ENCODE assay signal across 9 mouse cellular contexts in the genomic region with DNA sequence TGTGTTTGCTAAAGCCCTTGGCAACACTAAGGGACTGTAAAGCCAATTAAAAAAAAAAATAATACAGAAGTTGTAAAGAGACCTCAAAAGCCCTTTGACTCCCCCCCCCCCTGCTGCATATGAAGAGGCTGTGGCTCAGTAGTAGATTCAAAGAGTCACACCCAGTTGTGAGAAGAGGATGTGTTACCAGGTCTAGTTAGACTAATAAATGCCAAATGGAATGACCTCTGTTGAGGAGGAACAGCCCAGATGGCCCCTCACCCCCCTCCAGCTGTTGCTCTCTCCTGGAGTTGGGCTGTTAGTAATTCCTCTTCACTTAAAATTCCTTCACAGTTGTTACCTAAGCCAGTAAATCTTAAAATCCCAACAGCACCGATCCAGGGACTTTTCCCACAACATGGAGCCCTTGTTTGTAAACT.
DNase-seq lines count a peak whose midpoint lies in the region; ATAC-seq and TF ChIP-seq lines count a peak whose summit lies in the region.
"Had no signal": no experiment of that assay in that cellular context is flagged by ENCODE, and none has a peak within 500 bp of the region (broad histone marks: within the 10 kb centered on the region; RNA-seq: fewer than 3 reads in every experiment).

No protein-coding gene starts in this region.

- WGBS in heart, embryonic 11.5 days (ENCODE audit: insufficient replicate concordance): 0% methylated on average over 1 of the region's 1 CpGs
- 14% methylated on average over 1 of the region's 1 CpGs for WGBS in embryonic facial prominence, embryonic 11.5 days
- WGBS in liver, embryonic 12.5 days (ENCODE audit: insufficient replicate concordance): 13% methylated on average over 1 of the region's 1 CpGs

- H3K4me3 ChIP-seq in heart, embryonic 11.5 days (ENCODE audit: low read depth, low read length): no peak overlapping the region
- peak overlapping the region; percentile 63 for H3K4me3 ChIP-seq in E14TG2a.4 (replicated peaks; ENCODE audit: low read length)
- H3K4me3 ChIP-seq in embryonic facial prominence, embryonic 11.5 days (ENCODE audit: low read depth, low read length): no peak overlapping the region
- no peak overlapping the region for H3K4me3 ChIP-seq in liver, embryonic 12.5 days

- no peak for TF ChIP-seq CTCF in E14TG2a.4 (conservative IDR thresholded peaks at IDR 0.05; ENCODE audit: low read length)

- peak overlapping the region; percentile 54; the same call in 1 of the 2 replicates for H3K27ac ChIP-seq in heart, embryonic 11.5 days (ENCODE audit: low read depth, low read length)
- no peak overlapping the region for H3K27ac ChIP-seq in embryonic facial prominence, embryonic 11.5 days (replicated peaks; ENCODE audit: low read depth, low read length)
- H3K27ac ChIP-seq in liver, embryonic 12.5 days: peak overlapping the region; percentile 78

- no peaks in the 10 kb centered on the region for H3K36me3 ChIP-seq in heart, embryonic 11.5 days (ENCODE audit: control insufficient read depth, insufficient read depth, low read length)
- peaks cover 15% of the 10 kb centered on the region for H3K36me3 ChIP-seq in E14TG2a.4 (ENCODE audit: insufficient read depth, low read length)
- H3K36me3 ChIP-seq in embryonic facial prominence, embryonic 11.5 days (replicated peaks; ENCODE audit: control insufficient read depth, insufficient read depth, low read depth, low read length): no peaks in the 10 kb centered on the region
- no peaks in the 10 kb centered on the region for H3K36me3 ChIP-seq in liver, embryonic 12.5 days

- DNase-seq in heart, postnatal 36 days: no peak
- DNase-seq in embryonic facial prominence, embryonic 11.5 days (ENCODE audit: low spot score): peak; percentile 60
- DNase-seq in urinary bladder, postnatal 25 days (ENCODE audit: low spot score): no peak
- no peak for DNase-seq in urinary bladder, adult 2 months (ENCODE audit: low spot score)
- no peak for DNase-seq in spleen, postnatal 10 days (ENCODE audit: low spot score in 2 of 2)
- DNase-seq: right cerebral cortex, postnatal 4 days had no signal

- no peaks in the 10 kb centered on the region for H3K9me3 ChIP-seq in heart, embryonic 11.5 days (replicated peaks; ENCODE audit: control insufficient read depth, low read length)
- no peaks in the 10 kb centered on the region for H3K9me3 ChIP-seq in E14TG2a.4 (ENCODE audit: low read length)
- no peaks in the 10 kb centered on the region for H3K9me3 ChIP-seq in embryonic facial prominence, embryonic 11.5 days (replicated peaks; ENCODE audit: control insufficient read depth, low read length)
- H3K9me3 ChIP-seq in liver, embryonic 12.5 days (replicated peaks): no peaks in the 10 kb centered on the region

- ATAC-seq in heart, embryonic 11.5 days (replicated peaks; ENCODE audit: insufficient number of reproducible peaks, low FRiP score, low TSS enrichment): no peak
- ATAC-seq in embryonic facial prominence, embryonic 11.5 days (replicated peaks; ENCODE audit: insufficient number of reproducible peaks, low FRiP score, low TSS enrichment, low read depth): no peak
- ATAC-seq in liver, embryonic 12.5 days: no peak

- no peaks in the 10 kb centered on the region for H3K27me3 ChIP-seq in heart, embryonic 11.5 days (ENCODE audit: control insufficient read depth, insufficient read depth, low read length)
- no peaks in the 10 kb centered on the region for H3K27me3 ChIP-seq in E14TG2a.4 (ENCODE audit: insufficient read depth, low read length)
- no peaks in the 10 kb centered on the region for H3K27me3 ChIP-seq in embryonic facial prominence, embryonic 11.5 days (ENCODE audit: control insufficient read depth, insufficient read depth, low read length)
- H3K27me3 ChIP-seq in liver, embryonic 12.5 days (replicated peaks): no peaks in the 10 kb centered on the region

- no peak overlapping the region; the same call in 1 of the 2 replicates for H3K4me2 ChIP-seq in heart, embryonic 11.5 days
- no peak overlapping the region for H3K4me2 ChIP-seq in embryonic facial prominence, embryonic 11.5 days (ENCODE audit: low read depth, low read length)
- peak overlapping the region; percentile 53 for H3K4me2 ChIP-seq in liver, embryonic 12.5 days

- no peak overlapping the region for H3K9ac ChIP-seq in heart, embryonic 11.5 days (ENCODE audit: low read depth, low read length)
- H3K9ac ChIP-seq in embryonic facial prominence, embryonic 11.5 days (replicated peaks; ENCODE audit: low read length): no peak overlapping the region
- peak overlapping the region; percentile 42; the same call in 1 of the 2 replicates for H3K9ac ChIP-seq in liver, embryonic 12.5 days

- intact Hi-C loops in heart, postnatal 36 days (cut with DNase I): loop anchor here (2.0 kb wide), 1 partner anchor 60 kb away; no protein-coding TSS in a partner anchor

- H3K4me1 ChIP-seq in heart, embryonic 11.5 days (ENCODE audit: control insufficient read depth, insufficient read depth, low read length): peaks cover 54% of the 10 kb centered on the region
- H3K4me1 ChIP-seq in E14TG2a.4 (replicated peaks; ENCODE audit: low read depth, low read length): peaks cover 95% of the 10 kb centered on the region
- H3K4me1 ChIP-seq in embryonic facial prominence, embryonic 11.5 days (ENCODE audit: control insufficient read depth, insufficient read depth, low read length): peaks cover 7% of the 10 kb centered on the region
- H3K4me1 ChIP-seq in liver, embryonic 12.5 days: peaks cover 91% of the 10 kb centered on the region
